Mouse (Mus musculus): ENCODE measurements around the gene Dennd4b.

- TF ChIP-seq CTCF (conservative IDR thresholded peaks at IDR 0.05; ENCODE audit: insufficient read depth, insufficient read length, low read depth, low read length) (0 out of 2 replicates have a peak, but pooled peaks have one; percentile 3), POLR2A (IDR thresholded peaks at IDR 0.05; ENCODE audit: low read depth, low read length) (no peak)
Observed at GRCm38 (mm10) chr3:90254419-90255193, 10.4 kb upstream of the Dennd4b start.
